Comparison of ENCODE assay signal across 27 mouse cellular contexts in genomic region chr8:111155721-111156436, GRCm38 (mm10).
DNase-seq lines count a peak whose midpoint lies in the region; ATAC-seq and TF ChIP-seq lines count a peak whose summit lies in the region.
"Had no signal": no experiment of that assay in that cellular context is flagged by ENCODE, and none has a peak within 500 bp of the region (broad histone marks: within the 10 kb centered on the region; RNA-seq: fewer than 3 reads in every experiment).

No protein-coding gene starts in this region.

- H3K4me1 ChIP-seq in intestine, embryonic 14.5 days (replicated peaks; ENCODE audit: control insufficient read depth, insufficient read depth, low read length), result no peaks in the 10 kb centered on the region
- no peaks in the 10 kb centered on the region for H3K4me1 ChIP-seq in intestine, embryonic 16.5 days (ENCODE audit: control insufficient read depth, insufficient read depth, low read length)
- H3K4me1 ChIP-seq in kidney, postnatal 0 days (replicated peaks; ENCODE audit: insufficient read depth, low read length), result no peaks in the 10 kb centered on the region
- H3K4me1 ChIP-seq: embryonic facial prominence, embryonic 13.5 days; embryonic facial prominence, embryonic 15.5 days; forebrain, embryonic 10.5 days; forebrain, embryonic 12.5 days had no signal

- no peaks in the 10 kb centered on the region for H3K27me3 ChIP-seq in intestine, embryonic 14.5 days (replicated peaks; ENCODE audit: control insufficient read depth, insufficient read depth, low read length)
- H3K27me3 ChIP-seq in intestine, embryonic 16.5 days (replicated peaks; ENCODE audit: control insufficient read depth, insufficient read depth, low read length), result no peaks in the 10 kb centered on the region
- H3K27me3 ChIP-seq in kidney, postnatal 0 days (ENCODE audit: insufficient read depth, low read length), result no peaks in the 10 kb centered on the region
- H3K27me3 ChIP-seq: embryonic facial prominence, embryonic 13.5 days; embryonic facial prominence, embryonic 15.5 days; forebrain, embryonic 12.5 days; Patski had no signal

- peaks cover 73% of the 10 kb centered on the region for H3K36me3 ChIP-seq in intestine, embryonic 14.5 days (ENCODE audit: control insufficient read depth, insufficient read depth, low read length)
- H3K36me3 ChIP-seq in intestine, embryonic 16.5 days (ENCODE audit: control insufficient read depth, insufficient read depth, low read length), result peaks cover 21% of the 10 kb centered on the region
- peaks cover 52% of the 10 kb centered on the region for H3K36me3 ChIP-seq in kidney, postnatal 0 days (ENCODE audit: insufficient read depth, low read length)

- H3K4me2 ChIP-seq in intestine, embryonic 14.5 days (ENCODE audit: low read length), result no peak overlapping the region
- no peak overlapping the region for H3K4me2 ChIP-seq in intestine, embryonic 16.5 days (ENCODE audit: low read depth, low read length)
- no peak overlapping the region for H3K4me2 ChIP-seq in kidney, postnatal 0 days (ENCODE audit: low read length)
- H3K4me2 ChIP-seq: embryonic facial prominence, embryonic 13.5 days; embryonic facial prominence, embryonic 15.5 days; forebrain, embryonic 12.5 days had no signal

- H3K27ac ChIP-seq in intestine, embryonic 14.5 days (ENCODE audit: low read depth), result no peak overlapping the region
- H3K27ac ChIP-seq in intestine, embryonic 16.5 days (ENCODE audit: low read length), result no peak overlapping the region
- H3K27ac ChIP-seq in kidney, postnatal 0 days, result no peak overlapping the region
- H3K27ac ChIP-seq: embryonic facial prominence, embryonic 13.5 days; embryonic facial prominence, embryonic 15.5 days; forebrain, embryonic 10.5 days; forebrain, embryonic 12.5 days had no signal

- H3K9ac ChIP-seq in intestine, embryonic 14.5 days (ENCODE audit: low read length), result no peak overlapping the region
- no peak overlapping the region for H3K9ac ChIP-seq in intestine, embryonic 16.5 days (ENCODE audit: low read depth, low read length)
- no peak overlapping the region for H3K9ac ChIP-seq in kidney, postnatal 0 days (ENCODE audit: low read depth, low read length)
- H3K9ac ChIP-seq: embryonic facial prominence, embryonic 13.5 days; embryonic facial prominence, embryonic 15.5 days; forebrain, embryonic 12.5 days had no signal

- H3K9me3 ChIP-seq in intestine, embryonic 14.5 days (ENCODE audit: control insufficient read depth, low read length), result no peaks in the 10 kb centered on the region
- H3K9me3 ChIP-seq in intestine, embryonic 16.5 days (ENCODE audit: control insufficient read depth, low read length), result no peaks in the 10 kb centered on the region
- no peaks in the 10 kb centered on the region for H3K9me3 ChIP-seq in kidney, postnatal 0 days (replicated peaks; ENCODE audit: low read length)
- H3K9me3 ChIP-seq: embryonic facial prominence, embryonic 13.5 days; embryonic facial prominence, embryonic 15.5 days; forebrain, embryonic 10.5 days; forebrain, embryonic 12.5 days; G1E had no signal

- 0 out of 2 replicates have a peak, but pooled peaks have one; percentile 27 for ATAC-seq in intestine, embryonic 14.5 days (replicated peaks; ENCODE audit: low FRiP score, low TSS enrichment, low read depth)
- ATAC-seq in intestine, embryonic 16.5 days, result no peak
- ATAC-seq in kidney, postnatal 0 days (replicated peaks; ENCODE audit: low FRiP score, low read depth), result no peak
- ATAC-seq: activated CD4-positive, CD25-positive, alpha-beta regulatory T cell, adult 4 months; forebrain, embryonic 14.5 days; forebrain, embryonic 16.5 days; Patski had no signal

- 75% methylated on average over 8 of the region's 8 CpGs for WGBS in intestine, embryonic 14.5 days
- 82% methylated on average over 8 of the region's 8 CpGs for WGBS in intestine, embryonic 16.5 days
- WGBS in kidney, postnatal 0 days, result 73% methylated on average over 8 of the region's 8 CpGs

- no peak for DNase-seq in intestine, embryonic 14.5 days (ENCODE audit: low spot score)
- peak; percentile 4 for DNase-seq in kidney, postnatal 0 days (ENCODE audit: low spot score)
- no peak for DNase-seq in kidney, adult 11 months
- DNase-seq in A20 (ENCODE audit: low read depth, low spot score), result peak; percentile 31
- peak; percentile 58 for DNase-seq in brain, adult 2 months (ENCODE audit: low read depth, low spot score)
- no peak for DNase-seq in lung, postnatal 10 days
- DNase-seq: adrenal gland, adult 8-10 months; adrenal gland, postnatal 14 days; adrenal gland, postnatal 36 days; cerebellum, adult 11 months; cerebellum, adult 18-20 months; cerebellum, adult 8-10 months; cerebellum, adult 9-11 months; cerebellum, postnatal 14 days; cerebellum, postnatal 36 days; embryo, embryonic 11 days had no signal

- no peak for TF ChIP-seq CTCF in kidney, postnatal 0 days (IDR thresholded peaks at IDR 0.05; ENCODE audit: low read depth)

- no peak overlapping the region for H3K4me3 ChIP-seq in intestine, embryonic 14.5 days (ENCODE audit: low read depth, low read length)
- no peak overlapping the region for H3K4me3 ChIP-seq in intestine, embryonic 16.5 days (ENCODE audit: low read length)
- no peak overlapping the region for H3K4me3 ChIP-seq in kidney, postnatal 0 days (replicated peaks; ENCODE audit: low read depth, low read length)
- H3K4me3 ChIP-seq: embryonic facial prominence, embryonic 13.5 days; embryonic facial prominence, embryonic 15.5 days; erythroblast, embryonic 14.5 days; forebrain, embryonic 10.5 days; forebrain, embryonic 12.5 days had no signal

Comparison
In these comparisons a context has a peak if more than half of its experiments do, and no peak if none do; other contexts are left out.
1. DNase-seq: peak in kidney, postnatal 0 days (single experiment), A20 (single experiment) and brain, adult 2 months (single experiment); none in intestine, embryonic 14.5 days (single experiment), kidney, adult 11 months (single experiment) and lung, postnatal 10 days (single experiment).